10 mouse cellular contexts compared by ENCODE assay signal in genomic region chr15:102156836-102157235, GRCm38 (mm10). TPM values are rescaled to one million over a fixed set of nuclear protein-coding genes. Genes with fewer than 3 reads are reported as not detected.
DNase-seq lines count a peak whose midpoint lies in the region; ATAC-seq and TF ChIP-seq lines count a peak whose summit lies in the region.
"Had no signal": no experiment of that assay in that cellular context is flagged by ENCODE, and none has a peak within 500 bp of the region (broad histone marks: within the 10 kb centered on the region; RNA-seq: fewer than 3 reads in every experiment).

No protein-coding gene starts in this region.

- H3K4me3 ChIP-seq in testis, adult 2 months (ENCODE audit: control insufficient read depth, low read depth, low read length), result no peak overlapping the region
- no peak overlapping the region for H3K4me3 ChIP-seq in forebrain, postnatal 0 days (ENCODE audit: low read depth, low read length)
- no peak overlapping the region for H3K4me3 ChIP-seq in midbrain, embryonic 12.5 days
- H3K4me3 ChIP-seq in stomach, postnatal 0 days (ENCODE audit: low read depth, low read length), result no peak overlapping the region
- H3K4me3 ChIP-seq: heart, embryonic 13.5 days had no signal

- no peak for ATAC-seq in forebrain, postnatal 0 days
- ATAC-seq in midbrain, embryonic 12.5 days (ENCODE audit: low FRiP score, low read depth), result 0 out of 2 replicates have a peak, but pooled peaks have one; percentile 23
- ATAC-seq in stomach, postnatal 0 days (ENCODE audit: low FRiP score, low TSS enrichment), result 0 out of 2 replicates have a peak, but pooled peaks have one; percentile 24

- no peak for TF ChIP-seq EP300 in stomach, postnatal 0 days (optimal IDR thresholded peaks at IDR 0.05)

- no peak for TF ChIP-seq POLR2A in testis, adult 2 months (IDR thresholded peaks at IDR 0.05; ENCODE audit: control insufficient read depth, low read depth, low read length)

- TF ChIP-seq CTCF in testis, adult 2 months (IDR thresholded peaks at IDR 0.05; ENCODE audit: control insufficient read depth, insufficient read depth, insufficient replicate concordance, low read depth, low read length), result 0 out of 2 replicates have a peak, but pooled peaks have one; percentile 1
- TF ChIP-seq CTCF in forebrain, postnatal 0 days (IDR thresholded peaks at IDR 0.05; ENCODE audit: low read depth), result no peak
- TF ChIP-seq CTCF in stomach, postnatal 0 days (IDR thresholded peaks at IDR 0.05; ENCODE audit: low read depth), result no peak

- no peaks in the 10 kb centered on the region for H3K9me3 ChIP-seq in forebrain, postnatal 0 days (ENCODE audit: low read length)
- no peaks in the 10 kb centered on the region for H3K9me3 ChIP-seq in midbrain, embryonic 12.5 days
- H3K9me3 ChIP-seq in stomach, postnatal 0 days (ENCODE audit: control insufficient read depth, low read length), result no peaks in the 10 kb centered on the region
- H3K9me3 ChIP-seq: heart, embryonic 13.5 days had no signal

- H3K9ac ChIP-seq in forebrain, postnatal 0 days, result no peak overlapping the region
- H3K9ac ChIP-seq in midbrain, embryonic 12.5 days (replicated peaks), result no peak overlapping the region; the same call in 1 of the 2 replicates
- H3K9ac ChIP-seq in stomach, postnatal 0 days (ENCODE audit: low read length), result no peak overlapping the region
- H3K9ac ChIP-seq: heart, embryonic 13.5 days had no signal

- H3K27me3 ChIP-seq in testis, adult 2 months (ENCODE audit: control insufficient read depth, insufficient read depth, low read length), result no peaks in the 10 kb centered on the region
- no peaks in the 10 kb centered on the region for H3K27me3 ChIP-seq in forebrain, postnatal 0 days (ENCODE audit: insufficient read depth, low read length)
- H3K27me3 ChIP-seq in midbrain, embryonic 12.5 days, result no peaks in the 10 kb centered on the region
- H3K27me3 ChIP-seq in stomach, postnatal 0 days (ENCODE audit: control insufficient read depth, insufficient read depth, low read length), result no peaks in the 10 kb centered on the region

- H3K27ac ChIP-seq in testis, adult 2 months (ENCODE audit: control insufficient read depth, insufficient read depth, low read depth, low read length), result no peak overlapping the region
- no peak overlapping the region for H3K27ac ChIP-seq in forebrain, postnatal 0 days (ENCODE audit: low read depth, low read length)
- no peak overlapping the region for H3K27ac ChIP-seq in midbrain, embryonic 12.5 days (replicated peaks)
- no peak overlapping the region for H3K27ac ChIP-seq in stomach, postnatal 0 days (replicated peaks)
- H3K27ac ChIP-seq: heart, embryonic 13.5 days had no signal

- WGBS in forebrain, postnatal 0 days, result 34% methylated on average over 20 of the region's 20 CpGs
- WGBS in midbrain, embryonic 12.5 days, result 24% methylated on average over 20 of the region's 20 CpGs
- 45% methylated on average over 20 of the region's 20 CpGs for WGBS in stomach, postnatal 0 days

- no peak for DNase-seq in testis, postnatal 10 days (ENCODE audit: low spot score)
- peak; percentile 27 for DNase-seq in forebrain, postnatal 0 days
- DNase-seq in stomach, postnatal 0 days (ENCODE audit: low spot score), result no peak
- DNase-seq in thymus, postnatal 36 days, result no peak
- no peak for DNase-seq in cerebellum, postnatal 36 days
- no peak for DNase-seq in urinary bladder, adult 18-20 months (ENCODE audit: low spot score in 2 of 2)
- DNase-seq: kidney, adult 18-20 months had no signal

- H3K4me2 ChIP-seq in forebrain, postnatal 0 days (ENCODE audit: low read depth), result no peak overlapping the region
- H3K4me2 ChIP-seq in midbrain, embryonic 12.5 days (replicated peaks), result no peak overlapping the region
- no peak overlapping the region for H3K4me2 ChIP-seq in stomach, postnatal 0 days (replicated peaks; ENCODE audit: low read depth)
- H3K4me2 ChIP-seq: heart, embryonic 13.5 days had no signal

- no peaks in the 10 kb centered on the region for H3K36me3 ChIP-seq in testis, adult 2 months (ENCODE audit: control insufficient read depth, insufficient read depth, low read length)
- H3K36me3 ChIP-seq in forebrain, postnatal 0 days (ENCODE audit: insufficient read depth), result no peaks in the 10 kb centered on the region
- no peaks in the 10 kb centered on the region for H3K36me3 ChIP-seq in midbrain, embryonic 12.5 days
- no peaks in the 10 kb centered on the region for H3K36me3 ChIP-seq in stomach, postnatal 0 days (ENCODE audit: control insufficient read depth, insufficient read depth, low read length)
- H3K36me3 ChIP-seq: heart, embryonic 13.5 days had no signal

- peaks cover 5% of the 10 kb centered on the region for H3K4me1 ChIP-seq in testis, adult 2 months (ENCODE audit: control insufficient read depth, insufficient read depth, low read length)
- no peaks in the 10 kb centered on the region for H3K4me1 ChIP-seq in forebrain, postnatal 0 days (ENCODE audit: insufficient read depth)
- H3K4me1 ChIP-seq in midbrain, embryonic 12.5 days, result peaks cover 6% of the 10 kb centered on the region
- no peaks in the 10 kb centered on the region for H3K4me1 ChIP-seq in stomach, postnatal 0 days (replicated peaks; ENCODE audit: control insufficient read depth, insufficient read depth)

RNA-seq across cellular contexts. Expression of gene Soat2, which starts 6.5 kb away (rescaled TPM):
- 0.12 and 0.14 TPM in 2 replicates for polyA plus RNA-seq in testis, adult 2 months (2012; rRNA removed)
- total RNA-seq in forebrain, postnatal 0 days (2014; rRNA removed), result 0.10 TPM in 1 of 2 replicates, not detected in the other
- polyA plus RNA-seq in forebrain, postnatal 0 days (2015; fragmentation: Nextera tagmentation; extraction: Ambion mirVana), result 0.12 TPM in 1 of 2 replicates, not detected in the other
- polyA plus RNA-seq in midbrain, embryonic 12.5 days (2016; fragmentation: Nextera tagmentation; extraction: Ambion mirVana), result 0.10 and 0.14 TPM in 2 replicates
- 5.9 and 6.0 TPM in 2 replicates for polyA plus RNA-seq in stomach, postnatal 0 days (2015; fragmentation: Nextera tagmentation; extraction: Ambion mirVana)

RNA-seq across cellular contexts. Expression of gene Igfbp6, which starts 12.7 kb away (rescaled TPM):
- 25.5 and 27.3 TPM in 2 replicates for polyA plus RNA-seq in testis, adult 2 months (2012; rRNA removed)
- total RNA-seq in forebrain, postnatal 0 days (2014; rRNA removed), result 11.4 and 12.2 TPM in 2 replicates
- 8.1 and 10.3 TPM in 2 replicates for polyA plus RNA-seq in forebrain, postnatal 0 days (2015; fragmentation: Nextera tagmentation; extraction: Ambion mirVana)
- polyA plus RNA-seq in midbrain, embryonic 12.5 days (2016; fragmentation: Nextera tagmentation; extraction: Ambion mirVana), result 0.32 and 0.42 TPM in 2 replicates
- 30.6 and 39.5 TPM in 2 replicates for polyA plus RNA-seq in stomach, postnatal 0 days (2015; fragmentation: Nextera tagmentation; extraction: Ambion mirVana)

RNA-seq across cellular contexts. Expression of gene Spryd3, which starts 20.8 kb away (rescaled TPM):
- polyA plus RNA-seq in testis, adult 2 months (2012; rRNA removed), result 42.1 and 46.6 TPM in 2 replicates
- total RNA-seq in forebrain, postnatal 0 days (2014; rRNA removed), result 90.6 and 110 TPM in 2 replicates
- 76.5 and 95.6 TPM in 2 replicates for polyA plus RNA-seq in forebrain, postnatal 0 days (2015; fragmentation: Nextera tagmentation; extraction: Ambion mirVana)
- 19.3 and 20.2 TPM in 2 replicates for polyA plus RNA-seq in midbrain, embryonic 12.5 days (2016; fragmentation: Nextera tagmentation; extraction: Ambion mirVana)
- polyA plus RNA-seq in stomach, postnatal 0 days (2015; fragmentation: Nextera tagmentation; extraction: Ambion mirVana), result 28.5 and 29.0 TPM in 2 replicates

RNA-seq across cellular contexts. Expression of gene Zfp740, which starts 46.2 kb away (rescaled TPM):
- 9.9 and 11.3 TPM in 2 replicates for polyA plus RNA-seq in testis, adult 2 months (2012; rRNA removed)
- 67.2 and 83.2 TPM in 2 replicates for total RNA-seq in forebrain, postnatal 0 days (2014; rRNA removed)
- 20.0 and 29.7 TPM in 2 replicates for polyA plus RNA-seq in forebrain, postnatal 0 days (2015; fragmentation: Nextera tagmentation; extraction: Ambion mirVana)
- 108 and 110 TPM in 2 replicates for polyA plus RNA-seq in midbrain, embryonic 12.5 days (2016; fragmentation: Nextera tagmentation; extraction: Ambion mirVana)
- polyA plus RNA-seq in stomach, postnatal 0 days (2015; fragmentation: Nextera tagmentation; extraction: Ambion mirVana), result 19.9 and 20.2 TPM in 2 replicates

RNA-seq across cellular contexts. Expression of gene Csad, which starts 47.7 kb away (rescaled TPM):
- 23.1 and 27.3 TPM in 2 replicates for polyA plus RNA-seq in testis, adult 2 months (2012; rRNA removed)
- 46.2 and 47.8 TPM in 2 replicates for total RNA-seq in forebrain, postnatal 0 days (2014; rRNA removed)
- 25.9 and 29.9 TPM in 2 replicates for polyA plus RNA-seq in forebrain, postnatal 0 days (2015; fragmentation: Nextera tagmentation; extraction: Ambion mirVana)
- polyA plus RNA-seq in midbrain, embryonic 12.5 days (2016; fragmentation: Nextera tagmentation; extraction: Ambion mirVana), result 40.9 and 41.0 TPM in 2 replicates
- 32.1 and 39.4 TPM in 2 replicates for polyA plus RNA-seq in stomach, postnatal 0 days (2015; fragmentation: Nextera tagmentation; extraction: Ambion mirVana)
